Mouse (Mus musculus) intestine, embryonic 16.5 days (tissue): ENCODE data around the gene Paqr7. TPM values are rescaled to one million over a fixed set of nuclear protein-coding genes. Genes with fewer than 3 reads are reported as not detected.

Experiments
- ATAC-seq: fragments of 200-750 bp; cut with Nextera tagmentation; 2 replicates; pipeline ENCODE4 v1.8.0; 2017; ENCODE audit warnings: moderate TSS enrichment, moderate library complexity
- H3K27ac ChIP-seq: fragments of 300-500 bp; sonication (generic); 2 replicates; pipeline ENCODE4 v1.5.1; 2014; ENCODE audit warnings: mild to moderate bottlenecking, low read length
- H3K27me3 ChIP-seq: fragments of 300-500 bp; sonication (generic); replicated peaks from 2 replicates; pipeline ENCODE4 v1.6.1; 2014; ENCODE audit warnings: low read length, control low read depth, mixed read lengths; ENCODE audit not compliant: control insufficient read depth, insufficient read depth
- H3K36me3 ChIP-seq: fragments of 300-500 bp; sonication (generic); 2 replicates; pipeline ENCODE4 v1.6.1; 2014; ENCODE audit warnings: low read length, control low read depth; ENCODE audit not compliant: control insufficient read depth, insufficient read depth
- H3K4me1 ChIP-seq: fragments of 300-500 bp; sonication (generic); 2 replicates; pipeline ENCODE4 v1.6.1; 2014; ENCODE audit warnings: low read length, control low read depth, mixed read lengths; ENCODE audit not compliant: control insufficient read depth, insufficient read depth
- H3K4me2 ChIP-seq: fragments of 300-500 bp; sonication (generic); 2 replicates; pipeline ENCODE4 v1.6.1; 2014; ENCODE audit warnings: low read depth, low read length, control low read depth
- H3K4me3 ChIP-seq: fragments of 300-500 bp; sonication (generic); 2 replicates; pipeline ENCODE4 v1.5.1; 2014; ENCODE audit warnings: mild to moderate bottlenecking, low read length
- H3K9ac ChIP-seq: fragments of 300-500 bp; sonication (generic); 2 replicates; pipeline ENCODE4 v1.6.1; 2014; ENCODE audit warnings: low read depth, low read length
- H3K9me3 ChIP-seq: fragments of 300-500 bp; sonication (generic); 2 replicates; pipeline ENCODE4 v1.6.1; 2016; ENCODE audit warnings: low read length, control low read depth; ENCODE audit not compliant: control insufficient read depth
- WGBS: fragments of 180-500 bp; shearing (Covaris S2); extraction: QIAGEN DNeasy Blood & Tissue Kit; methylation state at CpG from one replicate; pipeline ENCODE4 v1.1.7; 2014; 5-methylcytosine and 5-hydroxymethylcytosine counted together
- microRNA-seq: library from miRNA; unstranded; fragments of <30 nt; microRNA quantifications from one replicate; pipeline ENCODE4, GENCODE M21; 2016
- polyA plus RNA-seq: library from polyadenylated mRNA; unstranded; fragments of >200 nt; fragmentation: Nextera tagmentation; extraction: Ambion mirVana; gene quantifications from 2 replicates; pipeline ENCODE4 v1.2.1, GENCODE M21; 2015

Gene Paqr7
- polyA plus RNA-seq, 1 experiment from 2014 or later = 23.6 TPM

GRCm38 (mm10) chr4:134551494-134552316 is 55.2 kb downstream of the Paqr7 start, which contains the start of gene Selenon:
Gene Selenon (minus strand): TSS chr4:134552166.
- peaks cover 6% of the 10 kb centered on the region; the same call in 1 of the 2 replicates for H3K9me3 ChIP-seq
- H3K27ac ChIP-seq = peak within 1 kb of the TSS; percentile 77
- WGBS = under 1% methylated on average over 64 of the region's 67 CpGs
- peak within 1 kb of the TSS; percentile 90 for H3K4me2 ChIP-seq
- no peaks in the 10 kb centered on the region for H3K27me3 ChIP-seq
- peak within 1 kb of the TSS; percentile 81 for H3K4me3 ChIP-seq
- peak within 1 kb of the TSS; percentile 93 for H3K9ac ChIP-seq
- peak; percentile 92 for ATAC-seq
- peaks cover 12% of the 10 kb centered on the region for H3K36me3 ChIP-seq
- H3K4me1 ChIP-seq = peaks cover 13% of the 10 kb centered on the region

GRCm38 (mm10) chr4:134553631-134554030 is 57.1 kb downstream of the Paqr7 start:
- Histone ChIP-seq H3K4me2 (no peak overlapping the region), H3K36me3 (peaks cover 12% of the 10 kb centered on the region), H3K4me1 (peaks cover 12% of the 10 kb centered on the region), H3K9me3 (peaks cover 6% of the 10 kb centered on the region; the same call in 1 of the 2 replicates), H3K27me3 (no peaks in the 10 kb centered on the region), H3K9ac (no peak overlapping the region), H3K27ac (no peak overlapping the region), H3K4me3 (no peak overlapping the region)
- ATAC-seq = no peak
- 86% methylated on average over 1 of the region's 1 CpGs for WGBS

- no peak overlapping the region for H3K9ac ChIP-seq
- no peak overlapping the region for H3K27ac ChIP-seq
- H3K4me2 ChIP-seq = no peak overlapping the region
- no peak overlapping the region for H3K4me3 ChIP-seq
- H3K27me3 ChIP-seq = no peaks in the 10 kb centered on the region
- H3K36me3 ChIP-seq = no peaks in the 10 kb centered on the region
- no peak for ATAC-seq
- H3K9me3 ChIP-seq = no peaks in the 10 kb centered on the region
- WGBS = 66% methylated on average over 8 of the region's 8 CpGs
- peaks cover 8% of the 10 kb centered on the region for H3K4me1 ChIP-seq
These were observed 59.6 kb downstream of the Paqr7 start for GRCm38 (mm10) chr4:134555956-134556580.

GRCm38 (mm10) chr4:134557626-134558249 is 61.2 kb downstream of the Paqr7 start:
- Histone ChIP-seq H3K9ac (no peak overlapping the region), H3K4me2 (no peak overlapping the region), H3K27me3 (no peaks in the 10 kb centered on the region), H3K36me3 (no peaks in the 10 kb centered on the region), H3K4me3 (no peak overlapping the region), H3K27ac (peak overlapping the region; percentile 8; the same call in 1 of the 2 replicates), H3K9me3 (no peaks in the 10 kb centered on the region), H3K4me1 (0 out of 2 replicates have a peak, but pooled peaks cover 6% of the 10 kb centered on the region)
- ATAC-seq = no peak
- 14% methylated on average over 16 of the region's 16 CpGs for WGBS

GRCm38 (mm10) chr4:134558570-134559113 is 62.1 kb downstream of the Paqr7 start:
- Histone ChIP-seq H3K27me3 (no peaks in the 10 kb centered on the region), H3K9me3 (no peaks in the 10 kb centered on the region), H3K4me3 (no peak overlapping the region), H3K27ac (no peak overlapping the region), H3K36me3 (no peaks in the 10 kb centered on the region), H3K9ac (no peak overlapping the region), H3K4me2 (no peak overlapping the region), H3K4me1 (0 out of 2 replicates have a peak, but pooled peaks cover 6% of the 10 kb centered on the region)
- WGBS = 64% methylated on average over 9 of the region's 9 CpGs
- no peak for ATAC-seq

- H3K9ac ChIP-seq = no peak overlapping the region
- H3K4me1 ChIP-seq = 0 out of 2 replicates have a peak, but pooled peaks cover 6% of the 10 kb centered on the region
- no peak overlapping the region for H3K4me3 ChIP-seq
- no peaks in the 10 kb centered on the region for H3K36me3 ChIP-seq
- no peak for ATAC-seq
- H3K9me3 ChIP-seq = no peaks in the 10 kb centered on the region
- no peak overlapping the region for H3K4me2 ChIP-seq
- 76% methylated on average over 7 of the region's 7 CpGs for WGBS
- H3K27ac ChIP-seq = no peak overlapping the region
- no peaks in the 10 kb centered on the region for H3K27me3 ChIP-seq
These were observed 62.7 kb downstream of the Paqr7 start for GRCm38 (mm10) chr4:134559154-134559553.

Small RNA genes within 50 kb of the gene (microRNA-seq; reads per million reads assigned to microRNA genes)
- gene Gm23634 = 1.6 reads per million

Other genes with a start within 250 kb of the Paqr7 start
- gene Gm30191, start 249.8 kb upstream of the Paqr7 start, polyA plus RNA-seq = not detected in 2 replicates
- 3.6 and 5.0 TPM in 2 replicates for gene Grrp1, start 242.6 kb upstream of the Paqr7 start, polyA plus RNA-seq
- gene Pdik1l, start 208.8 kb upstream of the Paqr7 start, polyA plus RNA-seq = 14.0 and 16.5 TPM in 2 replicates
- gene Trim63, start 181.6 kb upstream of the Paqr7 start, polyA plus RNA-seq = 1.3 and 1.9 TPM in 2 replicates
- 7.4 and 10.6 TPM in 2 replicates for gene Slc30a2, start 153.5 kb upstream of the Paqr7 start, polyA plus RNA-seq
- 1.6 and 1.7 TPM in 2 replicates for gene Extl1, start 112.8 kb upstream of the Paqr7 start, polyA plus RNA-seq
- 61.6 and 69.2 TPM in 2 replicates for gene Pafah2, start 100.4 kb upstream of the Paqr7 start, polyA plus RNA-seq
- gene Stmn1, start 28.4 kb upstream of the Paqr7 start, polyA plus RNA-seq = 982 and 1,127 TPM in 2 replicates
- gene Aunip, start 14.3 kb downstream of the Paqr7 start, polyA plus RNA-seq = 14.4 and 14.6 TPM in 2 replicates
- gene Mtfr1l, start 38.7 kb downstream of the Paqr7 start, polyA plus RNA-seq = 97.1 and 97.5 TPM in 2 replicates
- 4.7 and 5.5 TPM in 2 replicates for gene Selenon, start 55.5 kb downstream of the Paqr7 start, polyA plus RNA-seq
- 1.3 and 1.5 TPM in 2 replicates for gene Man1c1, start 207.6 kb downstream of the Paqr7 start, polyA plus RNA-seq